Mouse (Mus musculus) embryonic facial prominence, embryonic 15.5 days (tissue): Measurements from ENCODE around the gene Upk3b. TPM values are rescaled to one million over a fixed set of nuclear protein-coding genes. Genes with fewer than 3 reads are reported as not detected.
A peak's percentile ranks its signal among the peaks of the same experiment; 100 is the strongest.
"Not testable (repeated sequence)": the region's sequence is repeated elsewhere in the genome, so short reads cannot be mapped to it uniquely, and the experiment has no call there.

Experiments
- ATAC-seq: fragments of 200-750 bp; cut with Nextera tagmentation; 2 replicates; pipeline ENCODE4 v1.8.0; 2017; ENCODE audit warnings: low read depth, moderate TSS enrichment; ENCODE audit not compliant: insufficient number of reproducible peaks, low FRiP score, low TSS enrichment
- H3K27ac ChIP-seq: fragments of 300-500 bp; sonication (generic); replicated peaks from 2 replicates; pipeline ENCODE4 v1.5.1; 2015; ENCODE audit warnings: mild to moderate bottlenecking, inconsistent platforms
- H3K27me3 ChIP-seq: fragments of 300-500 bp; sonication (generic); 2 replicates; pipeline ENCODE4 v1.6.1; 2015; ENCODE audit warnings: inconsistent platforms
- H3K36me3 ChIP-seq: fragments of 300-500 bp; sonication (generic); 2 replicates; pipeline ENCODE4 v1.6.1; 2015; ENCODE audit warnings: mild to moderate bottlenecking, inconsistent platforms
- H3K4me1 ChIP-seq: fragments of 300-500 bp; sonication (generic); 2 replicates; pipeline ENCODE4 v1.6.1; 2015; ENCODE audit warnings: inconsistent platforms
- H3K4me2 ChIP-seq: fragments of 300-500 bp; sonication (generic); replicated peaks from 2 replicates; pipeline ENCODE4 v1.6.1; 2015; ENCODE audit warnings: mild to moderate bottlenecking, inconsistent platforms
- H3K4me3 ChIP-seq: fragments of 300-500 bp; sonication (generic); replicated peaks from 2 replicates; pipeline ENCODE4 v1.5.1; 2015; ENCODE audit warnings: mild to moderate bottlenecking, inconsistent platforms
- H3K9ac ChIP-seq: fragments of 300-500 bp; sonication (generic); 2 replicates; pipeline ENCODE4 v1.6.1; 2015; ENCODE audit warnings: inconsistent platforms
- H3K9me3 ChIP-seq: fragments of 300-500 bp; sonication (generic); replicated peaks from 2 replicates; pipeline ENCODE4 v1.6.1; 2016; ENCODE audit warnings: inconsistent platforms
- WGBS: fragments of 180-500 bp; shearing (Covaris S2); methylation state at CpG from one replicate; pipeline ENCODE4 v1.1.7; 2015; 5-methylcytosine and 5-hydroxymethylcytosine counted together
- polyA plus RNA-seq: library from polyadenylated mRNA; unstranded; fragments of >200 nt; fragmentation: Nextera tagmentation; extraction: Ambion mirVana; gene quantifications from 2 replicates; pipeline ENCODE4 v1.2.1, GENCODE M21; 2015

Upk3b gene
- polyA plus RNA-seq, 1 experiment from 2014 or later, result 5.4 TPM

DNA sequence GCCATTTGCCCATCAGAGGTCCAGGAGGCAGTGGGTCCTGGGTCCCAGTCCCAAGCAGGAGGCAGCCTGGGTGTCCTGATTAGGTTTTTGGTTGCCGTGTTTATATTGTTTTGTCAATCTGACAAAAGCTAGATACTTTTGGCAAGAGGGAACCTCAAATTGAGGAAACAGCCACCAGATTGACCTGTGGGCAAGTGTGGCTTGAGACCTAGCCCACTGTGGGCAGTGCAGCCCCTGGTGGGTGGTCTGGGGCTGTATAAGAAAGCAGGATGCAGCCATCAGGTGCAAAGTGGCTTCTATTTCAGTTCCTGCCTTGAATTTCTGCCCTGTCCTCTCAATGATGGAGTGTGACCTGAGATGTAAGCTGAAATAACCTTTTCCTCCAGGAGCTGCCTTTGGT, 3.0 kb upstream of the Upk3b start:
- H3K9me3 ChIP-seq, result no peaks in the 10 kb centered on the region
- no peak overlapping the region for H3K27ac ChIP-seq
- peaks cover 28% of the 10 kb centered on the region for H3K36me3 ChIP-seq
- no peaks in the 10 kb centered on the region for H3K4me1 ChIP-seq
- no peak for ATAC-seq
- H3K4me3 ChIP-seq, result no peak overlapping the region
- 93% methylated on average over 1 of the region's 1 CpGs for WGBS
- no peak overlapping the region for H3K4me2 ChIP-seq
- no peak overlapping the region for H3K9ac ChIP-seq
- no peaks in the 10 kb centered on the region for H3K27me3 ChIP-seq

DNA sequence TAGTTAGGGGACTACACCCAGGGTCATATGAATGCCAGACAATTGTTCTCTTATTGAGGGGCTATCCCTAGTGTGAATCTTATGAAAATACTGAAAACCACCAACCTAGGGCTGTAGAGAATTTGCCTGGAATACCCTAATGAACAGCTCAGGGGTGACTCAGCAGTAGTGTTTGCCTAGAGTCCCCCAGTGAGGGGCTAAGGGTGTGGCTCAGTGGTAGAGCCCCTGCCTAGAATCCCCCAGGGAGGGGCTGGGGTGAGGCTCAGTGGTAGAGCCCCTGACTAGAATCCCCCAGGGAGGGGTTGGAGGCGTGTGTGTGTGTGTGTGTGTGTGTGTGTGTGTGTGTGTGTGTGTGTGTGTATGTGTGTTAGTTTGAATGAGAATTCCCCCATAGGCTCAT, 1.6 kb upstream of the Upk3b start:
- no peak for ATAC-seq
- Histone ChIP-seq H3K4me3 (no peak overlapping the region), H3K9ac (no peak overlapping the region), H3K9me3 (no peaks in the 10 kb centered on the region), H3K27me3 (no peaks in the 10 kb centered on the region), H3K4me2 (no peak overlapping the region), H3K27ac (no peak overlapping the region), H3K36me3 (peaks cover 14% of the 10 kb centered on the region), H3K4me1 (peaks cover 5% of the 10 kb centered on the region; the same call in 1 of the 2 replicates)
- whole genome bisulfite sequencing, result 88% methylated on average over 1 of the region's 1 CpGs

DNA sequence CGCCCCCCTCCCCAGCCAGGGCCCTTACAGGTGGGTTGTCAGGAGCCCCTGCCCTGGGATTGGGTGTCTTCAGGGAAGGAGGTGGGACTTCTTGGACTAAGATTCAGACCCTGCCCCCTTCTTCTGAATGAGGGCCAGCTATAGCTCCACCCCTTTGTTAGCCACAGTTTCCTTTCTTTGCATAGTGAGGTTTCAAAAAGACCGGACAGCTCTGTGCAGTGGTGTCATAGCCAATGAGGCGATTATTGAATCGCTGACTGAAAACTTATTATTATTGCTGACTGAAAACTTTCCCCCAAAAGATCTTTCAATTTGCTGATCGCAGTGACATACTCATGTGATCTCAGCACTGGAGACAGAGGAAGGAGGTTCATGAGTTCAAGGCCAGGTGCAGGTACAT, 1.9 kb downstream of the Upk3b start:
- H3K4me2 ChIP-seq, result no peak overlapping the region

DNA sequence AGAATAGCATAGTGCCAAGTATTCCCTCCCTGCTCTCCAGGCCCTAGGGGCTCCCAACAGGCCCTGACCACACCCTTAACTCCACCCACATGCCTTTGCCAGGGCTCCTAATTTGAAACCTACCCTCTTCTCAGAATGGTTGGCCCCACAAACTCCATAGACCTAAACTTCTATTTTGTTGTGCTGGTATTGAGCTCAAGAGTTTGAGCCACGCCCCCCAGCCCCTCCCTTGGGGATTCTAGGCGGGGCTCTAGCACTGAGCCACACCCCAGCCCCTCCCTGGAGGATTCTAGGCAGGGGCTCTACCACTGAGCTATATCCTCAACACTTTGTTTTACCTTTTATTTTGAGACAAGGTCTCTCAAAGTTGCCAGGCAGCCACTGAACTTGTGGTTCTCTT, 3.0 kb downstream of the Upk3b start:
- no peaks in the 10 kb centered on the region for H3K9me3 ChIP-seq
- H3K27ac ChIP-seq, result no peak overlapping the region
- no peak overlapping the region for H3K4me3 ChIP-seq
- no peaks in the 10 kb centered on the region for H3K36me3 ChIP-seq
- ATAC-seq, result no peak
- H3K9ac ChIP-seq, result no peak overlapping the region
- 37% methylated on average over 2 of the region's 2 CpGs for WGBS
- H3K4me1 ChIP-seq, result peaks cover 8% of the 10 kb centered on the region; the same call in 1 of the 2 replicates
- no peak overlapping the region for H3K4me2 ChIP-seq
- no peaks in the 10 kb centered on the region for H3K27me3 ChIP-seq

More for the DNA sequence above, 1.9 kb downstream of the Upk3b start:
- Histone ChIP-seq H3K9me3 (no peaks in the 10 kb centered on the region), H3K27ac (no peak overlapping the region), H3K4me1 (peaks cover 5% of the 10 kb centered on the region; the same call in 1 of the 2 replicates), H3K4me3 (no peak overlapping the region), H3K27me3 (no peaks in the 10 kb centered on the region), H3K9ac (no peak overlapping the region), H3K36me3 (no peaks in the 10 kb centered on the region)
- WGBS, result 46% methylated on average over 5 of the region's 5 CpGs
- no peak for ATAC-seq

DNA sequence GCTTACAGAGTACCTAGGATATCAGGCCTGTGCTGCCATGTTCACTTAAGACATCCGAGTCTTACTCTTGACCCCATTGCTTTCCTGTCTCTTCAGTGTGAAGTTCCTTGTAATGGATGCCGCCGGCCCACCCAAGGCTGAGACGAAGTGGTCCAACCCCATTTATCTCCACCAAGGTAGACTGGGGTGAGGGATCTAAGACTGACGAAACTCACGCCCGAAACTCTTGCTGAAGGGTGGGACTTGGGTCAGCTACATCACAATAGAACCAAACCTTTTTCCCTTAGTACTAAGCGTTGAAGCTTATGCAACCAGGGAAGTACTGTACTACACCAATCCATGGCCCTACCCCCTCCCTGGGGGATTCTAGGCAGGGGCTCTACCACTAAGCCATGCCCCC, 3.4 kb downstream of the Upk3b start:
- H3K4me1 ChIP-seq, result peaks cover 8% of the 10 kb centered on the region; the same call in 1 of the 2 replicates
- H3K27me3 ChIP-seq, result no peaks in the 10 kb centered on the region
- no peak overlapping the region for H3K4me2 ChIP-seq
- ATAC-seq, result no peak
- H3K4me3 ChIP-seq, result no peak overlapping the region
- H3K9me3 ChIP-seq, result no peaks in the 10 kb centered on the region
- H3K27ac ChIP-seq, result no peak overlapping the region
- H3K9ac ChIP-seq, result no peak overlapping the region
- WGBS, result 94% methylated on average over 8 of the region's 8 CpGs
- H3K36me3 ChIP-seq, result no peaks in the 10 kb centered on the region

DNA sequence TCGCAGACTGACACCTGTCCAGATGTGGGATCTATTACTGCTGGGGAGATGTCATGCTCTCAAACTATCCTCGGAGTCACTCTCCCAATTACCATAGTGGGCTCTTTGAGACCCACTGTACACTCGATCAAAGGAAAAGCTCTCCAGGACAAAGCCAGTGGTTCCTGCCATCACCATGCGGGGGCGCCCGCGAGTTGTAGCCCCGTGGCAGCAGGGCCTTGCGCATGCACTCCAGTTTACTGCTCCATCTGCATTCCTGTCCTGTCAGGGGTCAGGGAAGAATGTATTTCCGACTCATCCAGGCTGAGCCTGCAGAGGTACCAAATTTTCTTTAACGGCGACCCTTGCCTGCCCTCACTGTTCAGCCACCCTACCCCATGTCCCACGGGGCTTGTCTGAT, 6.6 kb downstream of the Upk3b start:
- 67% methylated on average over 13 of the region's 13 CpGs for WGBS
- H3K27me3 ChIP-seq, result no peaks in the 10 kb centered on the region
- no peak for ATAC-seq

DNA sequence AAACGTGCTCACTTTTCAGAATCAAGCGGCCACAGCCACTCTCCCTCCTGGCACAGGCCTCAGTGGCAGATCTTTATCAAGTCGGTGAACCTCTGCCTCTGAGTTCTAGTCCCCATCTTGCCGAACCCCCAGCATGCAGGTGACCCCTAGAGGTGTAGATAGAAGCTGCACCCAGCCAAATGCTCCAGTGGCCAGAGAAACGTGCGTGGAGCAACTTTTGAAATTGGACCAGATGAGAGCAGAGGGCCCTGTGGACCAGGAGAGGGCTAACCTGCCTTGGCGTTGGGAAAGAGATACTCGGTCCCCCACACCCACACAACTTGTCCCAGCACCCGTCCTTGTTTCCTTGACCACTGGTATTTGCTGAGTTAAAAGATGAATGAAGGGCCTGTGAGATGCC, 7.1 kb downstream of the Upk3b start:
- ATAC-seq, result no peak

More for the DNA sequence above, 6.6 kb downstream of the Upk3b start:
- H3K9ac ChIP-seq, result no peak overlapping the region
- H3K4me3 ChIP-seq, result no peak overlapping the region
- H3K27ac ChIP-seq, result no peak overlapping the region
- H3K9me3 ChIP-seq, result no peaks in the 10 kb centered on the region
- no peak overlapping the region for H3K4me2 ChIP-seq
- H3K4me1 ChIP-seq, result peaks cover 8% of the 10 kb centered on the region; the same call in 1 of the 2 replicates
- no peaks in the 10 kb centered on the region for H3K36me3 ChIP-seq

DNA sequence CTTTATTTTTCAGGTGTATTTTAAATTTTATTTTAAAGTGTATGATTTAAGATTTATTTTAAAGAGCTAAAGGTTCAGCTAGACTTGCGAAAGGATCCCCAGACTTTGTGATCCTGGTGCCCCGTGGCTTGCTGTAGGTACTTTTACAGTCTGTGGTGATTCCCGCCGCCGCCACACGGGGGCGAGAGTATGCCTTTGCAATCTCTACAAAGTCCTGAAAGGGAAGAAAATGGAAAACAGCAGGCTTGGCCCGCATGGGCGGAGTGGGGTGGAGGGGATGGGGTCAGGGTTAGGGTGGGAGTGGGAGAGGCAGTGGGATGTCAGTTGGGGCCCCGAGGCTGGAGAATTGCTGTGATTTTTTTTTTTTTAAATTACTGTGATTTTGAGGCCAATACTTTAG, 7.7 kb downstream of the Upk3b start:
- Histone ChIP-seq H3K27ac (no peak overlapping the region), H3K4me2 (no peak overlapping the region), H3K27me3 (no peaks in the 10 kb centered on the region), H3K9ac (no peak overlapping the region), H3K36me3 (no peaks in the 10 kb centered on the region), H3K4me3 (no peak overlapping the region), H3K9me3 (no peaks in the 10 kb centered on the region), H3K4me1 (peaks cover 7% of the 10 kb centered on the region; the same call in 1 of the 2 replicates)
- 2% methylated on average over 10 of the region's 10 CpGs for WGBS
- ATAC-seq, result no peak

More for the DNA sequence above, 7.1 kb downstream of the Upk3b start:
- Histone ChIP-seq H3K9ac (no peak overlapping the region), H3K4me3 (no peak overlapping the region), H3K36me3 (no peaks in the 10 kb centered on the region), H3K4me2 (no peak overlapping the region), H3K9me3 (no peaks in the 10 kb centered on the region), H3K27me3 (no peaks in the 10 kb centered on the region), H3K4me1 (peaks cover 8% of the 10 kb centered on the region; the same call in 1 of the 2 replicates), H3K27ac (no peak overlapping the region)
- 37% methylated on average over 9 of the region's 9 CpGs for WGBS

DNA sequence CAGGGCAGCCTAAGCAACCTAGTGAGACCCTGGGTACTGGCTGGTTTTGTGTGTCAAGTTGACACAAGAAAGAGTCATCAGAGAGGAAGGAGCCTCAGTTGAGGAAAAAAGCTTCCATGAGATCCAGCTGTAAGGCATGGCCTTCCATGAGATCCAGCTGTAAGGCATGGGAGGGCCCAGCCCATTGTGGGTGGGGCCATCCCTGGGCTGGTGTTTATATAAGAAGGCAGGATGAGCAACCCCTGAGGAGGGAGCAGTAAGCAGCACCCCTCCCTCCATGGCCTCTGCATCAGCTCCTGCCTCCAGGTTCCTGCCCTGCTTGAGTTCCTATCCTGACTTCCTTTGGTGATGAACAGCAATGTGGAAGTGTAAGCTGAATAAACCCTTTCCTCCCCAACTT, 10.2 kb downstream of the Upk3b start:
- not testable (repeated sequence) for H3K27ac ChIP-seq

DNA sequence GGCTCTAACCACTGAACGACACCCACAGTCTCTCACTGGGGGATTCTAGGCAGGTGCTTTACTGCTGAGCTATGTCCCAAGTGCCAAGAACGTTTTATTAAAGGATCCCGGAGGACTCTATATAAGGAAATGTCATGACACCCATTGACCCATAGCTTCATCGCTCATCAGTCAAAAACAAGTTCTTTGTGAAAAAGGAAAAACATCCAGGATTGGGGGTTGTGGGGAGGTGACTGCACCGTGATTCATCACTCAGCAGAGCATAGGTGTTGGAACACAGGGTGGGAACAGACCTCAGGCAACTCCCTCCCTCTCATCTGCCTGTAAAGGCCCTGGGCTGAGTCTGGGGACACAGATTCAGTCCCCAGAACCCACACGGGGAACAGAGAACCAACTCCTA, 11.6 kb downstream of the Upk3b start:
- WGBS, result 65% methylated on average over 6 of the region's 6 CpGs
- Histone ChIP-seq H3K4me2 (no peak overlapping the region), H3K27ac (no peak overlapping the region), H3K4me3 (no peak overlapping the region), H3K9ac (no peak overlapping the region), H3K27me3 (no peaks in the 10 kb centered on the region), H3K9me3 (no peaks in the 10 kb centered on the region), H3K36me3 (no peaks in the 10 kb centered on the region), H3K4me1 (peaks cover 13% of the 10 kb centered on the region)
- no peak for ATAC-seq

More for the DNA sequence above, 10.2 kb downstream of the Upk3b start:
- ATAC-seq, H3K27me3 ChIP-seq, H3K4me3 ChIP-seq, H3K36me3 ChIP-seq, H3K9me3 ChIP-seq, H3K4me2 ChIP-seq, H3K9ac ChIP-seq: not testable (repeated sequence)
- peaks cover 13% of the 10 kb centered on the region for H3K4me1 ChIP-seq

DNA sequence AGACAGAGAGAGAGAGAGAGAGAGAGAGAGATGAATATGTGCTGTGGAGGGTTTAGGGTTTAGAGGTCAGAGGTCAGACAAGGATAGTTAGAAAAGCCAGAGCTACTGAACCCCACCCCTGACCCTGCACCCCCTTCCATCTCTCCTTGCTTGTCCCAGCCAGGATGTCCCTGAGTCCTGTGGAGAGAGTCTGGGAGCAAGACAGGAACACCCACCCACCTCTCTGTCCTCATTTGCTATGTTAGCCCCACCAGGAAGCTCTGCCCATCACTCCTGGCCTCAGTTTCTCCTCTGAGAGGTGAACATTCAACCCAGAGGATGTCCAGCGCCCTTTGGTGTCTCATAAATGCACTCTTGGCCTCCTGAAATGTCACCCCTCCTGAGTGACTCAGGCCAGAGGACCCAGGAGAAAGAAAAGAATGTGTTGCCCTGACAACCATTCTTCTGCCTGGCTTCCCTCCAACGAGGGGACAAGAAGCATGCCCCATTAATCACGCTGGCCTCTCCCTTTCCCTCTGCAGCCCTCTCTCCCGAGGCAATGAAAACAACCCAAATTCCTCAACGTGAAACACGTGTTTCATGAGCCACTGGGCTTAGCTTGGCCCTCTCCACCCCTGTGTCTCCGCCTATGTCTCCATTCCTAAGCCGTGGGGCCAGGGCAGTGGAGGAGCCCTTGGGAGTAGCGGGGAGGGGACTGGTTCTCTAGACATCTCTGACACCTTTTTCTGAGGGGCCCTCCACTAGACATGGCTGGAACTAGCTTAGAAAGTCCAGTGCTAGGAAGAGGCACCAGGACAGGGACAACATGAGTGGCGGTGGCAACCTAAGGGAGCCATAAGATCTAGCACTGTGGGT, 13.2 kb downstream of the Upk3b start:
- Histone ChIP-seq H3K27me3 (no peaks in the 10 kb centered on the region), H3K9ac (no peak overlapping the region), H3K9me3 (no peaks in the 10 kb centered on the region), H3K4me2 (peak overlapping the region; percentile 12; the same call in 1 of the 2 replicates), H3K27ac (peak overlapping the region; percentile 60), H3K36me3 (no peaks in the 10 kb centered on the region), H3K4me1 (peaks cover 10% of the 10 kb centered on the region), H3K4me3 (no peak overlapping the region)
- ATAC-seq, result peak; percentile 67
- 15% methylated on average over 10 of the region's 10 CpGs for WGBS
